Mouse (Mus musculus): ENCODE results near the gene Ganab. TPM values are rescaled to one million over a fixed set of nuclear protein-coding genes. Genes with fewer than 3 reads are reported as not detected.

The Ganab gene
- total RNA-seq, 4 experiments from 2014 or later = 100.0 to 104 (median 103) TPM

GRCm38 (mm10) chr19:8929224-8930088 lies 31.6 kb downstream of the Ganab start, which contains the start of the genes Rom1 and Eml3:
TSS of gene Rom1 (minus strand) at chr19:8929356.
TSS of gene Eml3 (plus strand) at chr19:8929552.
- DNase-seq (ENCODE audit: low spot score in 2 of 2) = peak; percentile 49 to 62

- no peak for DNase-seq (ENCODE audit: low spot score in 2 of 2)
These were observed 32.2 kb downstream of the Ganab start for GRCm38 (mm10) chr19:8930117-8930516.

- no peak for DNase-seq (ENCODE audit: low spot score in 2 of 2)
These were observed 32.9 kb downstream of the Ganab start for GRCm38 (mm10) chr19:8930771-8931170.

GRCm38 (mm10) chr19:8936736-8937135 lies 38.9 kb downstream of the Ganab start:
- DNase-seq (ENCODE audit: low spot score in 2 of 2) = no peak

- no peak for DNase-seq (ENCODE audit: low spot score in 2 of 2)
These were observed 42.8 kb downstream of the Ganab start for GRCm38 (mm10) chr19:8940526-8941133.

- no peak for DNase-seq (ENCODE audit: low spot score in 2 of 2)
These were observed 43.3 kb downstream of the Ganab start for GRCm38 (mm10) chr19:8941136-8941514.

- peak; percentile 86 to 89 for DNase-seq (ENCODE audit: low spot score in 2 of 2)
These were observed 43.8 kb downstream of the Ganab start, which contains the start of gene Mta2 for GRCm38 (mm10) chr19:8941515-8942217. TSS of gene Mta2 (plus strand) at chr19:8941875.

- DNase-seq (ENCODE audit: low spot score in 2 of 2) = peak; percentile 37 to 49
These were observed 44.5 kb downstream of the Ganab start for GRCm38 (mm10) chr19:8942276-8942964.

GRCm38 (mm10) chr19:8943047-8943446 lies 45.2 kb downstream of the Ganab start:
- no peak for DNase-seq (ENCODE audit: low spot score in 2 of 2)

GRCm38 (mm10) chr19:8944062-8944461 lies 46.2 kb downstream of the Ganab start:
- DNase-seq (ENCODE audit: low spot score in 2 of 2) = no peak

GRCm38 (mm10) chr19:8944750-8945149 lies 46.9 kb downstream of the Ganab start:
- DNase-seq (ENCODE audit: low spot score in 2 of 2) = no peak

GRCm38 (mm10) chr19:8945251-8945650 lies 47.4 kb downstream of the Ganab start:
- DNase-seq (ENCODE audit: low spot score in 2 of 2) = no peak

- no peak for DNase-seq (ENCODE audit: low spot score in 2 of 2)
These were observed 49.1 kb downstream of the Ganab start for GRCm38 (mm10) chr19:8946929-8947328.

- no peak for DNase-seq (ENCODE audit: low spot score in 2 of 2)
These were observed 52.3 kb downstream of the Ganab start for GRCm38 (mm10) chr19:8950190-8950589.

GRCm38 (mm10) chr19:8952241-8952640 lies 54.4 kb downstream of the Ganab start:
- no peak for DNase-seq (ENCODE audit: low spot score in 2 of 2)

- DNase-seq (ENCODE audit: low spot score in 2 of 2) = peak; percentile 93
These were observed 55.5 kb downstream of the Ganab start, which contains the start of gene Tut1 for GRCm38 (mm10) chr19:8953135-8954039. TSS of gene Tut1 (plus strand) at chr19:8953847.

- no peak for DNase-seq (ENCODE audit: low spot score in 2 of 2)
These were observed 56.3 kb downstream of the Ganab start for GRCm38 (mm10) chr19:8954171-8954570.

- no peak for DNase-seq (ENCODE audit: low spot score in 2 of 2)
These were observed 64.4 kb downstream of the Ganab start for GRCm38 (mm10) chr19:8962256-8962655.

GRCm38 (mm10) chr19:8965075-8965474 lies 67.2 kb downstream of the Ganab start:
- no peak for DNase-seq (ENCODE audit: low spot score in 2 of 2)

GRCm38 (mm10) chr19:8965771-8966170 lies 67.9 kb downstream of the Ganab start:
- no peak for DNase-seq (ENCODE audit: low spot score in 2 of 2)

Measured in left cerebral cortex, adult 8-10 months (tissue).